Comparison of ENCODE assay signal across 12 mouse cellular contexts in the genomic region with DNA sequence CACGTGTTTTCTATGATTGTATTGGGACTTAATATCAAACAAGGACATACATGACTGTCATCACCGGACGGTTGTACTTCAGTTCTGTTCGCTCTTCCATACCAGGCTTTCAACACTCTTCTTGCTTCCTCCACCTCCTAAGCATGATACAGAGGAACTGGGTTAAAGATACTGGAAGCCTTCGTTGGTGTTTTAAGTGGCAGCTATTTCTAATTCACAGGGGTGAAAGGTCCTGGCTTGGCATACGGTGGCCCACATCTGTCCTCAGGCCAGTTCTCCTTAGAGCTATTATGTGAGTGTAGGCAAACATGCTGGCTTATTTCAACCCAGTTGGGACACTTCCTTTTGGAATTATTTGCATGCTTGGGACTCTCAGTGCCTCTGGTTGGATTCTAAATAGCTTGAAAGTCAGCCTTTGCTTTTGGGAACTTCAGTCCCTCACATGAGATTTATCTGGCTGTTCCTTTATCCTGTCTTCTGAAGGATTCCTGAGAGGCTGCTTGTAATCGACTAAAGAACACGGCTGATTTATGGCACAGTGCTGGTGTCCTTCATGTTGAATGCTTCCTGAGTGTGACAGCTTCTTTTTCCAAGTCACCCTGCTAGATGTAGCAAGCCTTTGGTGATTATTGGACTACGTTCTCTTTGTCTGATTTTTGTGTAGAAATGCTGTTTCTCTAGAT. TPM values are rescaled to one million over a fixed set of nuclear protein-coding genes. Genes with fewer than 3 reads are reported as not detected.
DNase-seq lines count a peak whose midpoint lies in the region; ATAC-seq and TF ChIP-seq lines count a peak whose summit lies in the region.
"Had no signal": no experiment of that assay in that cellular context is flagged by ENCODE, and none has a peak within 500 bp of the region (broad histone marks: within the 10 kb centered on the region; RNA-seq: fewer than 3 reads in every experiment).

No protein-coding gene starts in this region.

- WGBS in heart, embryonic 14.5 days, result 11% methylated on average over 9 of the region's 9 CpGs
- WGBS in heart, adult 2 months, result 27% methylated on average over 9 of the region's 9 CpGs
- WGBS in midbrain, postnatal 0 days, result 66% methylated on average over 9 of the region's 9 CpGs
- WGBS in midbrain, embryonic 14.5 days, result 81% methylated on average over 9 of the region's 9 CpGs
- WGBS in neural tube, embryonic 12.5 days, result 45% methylated on average over 9 of the region's 9 CpGs

- H3K4me1 ChIP-seq in heart, embryonic 14.5 days (ENCODE audit: control insufficient read depth in 2 of 2, insufficient read depth in 2 of 2, low read length in 2 of 2), result peaks cover 8 to 25% of the 10 kb centered on the region in 2 experiments
- H3K4me1 ChIP-seq in heart, adult 2 months (ENCODE audit: control insufficient read depth, insufficient read depth, low read length), result peaks cover 5% of the 10 kb centered on the region
- H3K4me1 ChIP-seq in midbrain, postnatal 0 days (ENCODE audit: insufficient read depth, low read length), result 0 out of 2 replicates have a peak, but pooled peaks cover 3% of the 10 kb centered on the region
- H3K4me1 ChIP-seq in midbrain, embryonic 14.5 days (ENCODE audit: control insufficient read depth, insufficient read depth, low read length), result 0 out of 2 replicates have a peak, but pooled peaks cover 5% of the 10 kb centered on the region
- peaks cover 32% of the 10 kb centered on the region for H3K4me1 ChIP-seq in neural tube, embryonic 12.5 days

- H3K9me3 ChIP-seq in heart, embryonic 14.5 days (ENCODE audit: control insufficient read depth, low read length), result no peaks in the 10 kb centered on the region
- no peaks in the 10 kb centered on the region for H3K9me3 ChIP-seq in midbrain, postnatal 0 days (ENCODE audit: low read length)
- no peaks in the 10 kb centered on the region for H3K9me3 ChIP-seq in midbrain, embryonic 14.5 days (ENCODE audit: control insufficient read depth, low read length)
- H3K9me3 ChIP-seq in neural tube, embryonic 12.5 days, result no peaks in the 10 kb centered on the region

- H3K27me3 ChIP-seq in heart, embryonic 14.5 days (ENCODE audit: control insufficient read depth, insufficient read depth, low read length), result no peaks in the 10 kb centered on the region
- H3K27me3 ChIP-seq in heart, adult 2 months (ENCODE audit: control insufficient read depth, insufficient read depth, low read length), result no peaks in the 10 kb centered on the region
- no peaks in the 10 kb centered on the region for H3K27me3 ChIP-seq in midbrain, postnatal 0 days (ENCODE audit: insufficient read depth, low read length)
- no peaks in the 10 kb centered on the region for H3K27me3 ChIP-seq in midbrain, embryonic 14.5 days (ENCODE audit: control insufficient read depth, insufficient read depth, low read length)
- H3K27me3 ChIP-seq in neural tube, embryonic 12.5 days (replicated peaks), result no peaks in the 10 kb centered on the region
- H3K27me3 ChIP-seq: Patski had no signal

- H3K27ac ChIP-seq in heart, embryonic 14.5 days (replicated peaks in 1 of 2; ENCODE audit: control insufficient read depth in 1 of 2, insufficient read depth in 1 of 2, low read depth in 2 of 2, low read length in 2 of 2), result peak overlapping the region; percentile 47 to 53
- H3K27ac ChIP-seq in heart, adult 2 months, result no peak overlapping the region; the same call in 1 of the 2 replicates
- H3K27ac ChIP-seq in midbrain, postnatal 0 days (ENCODE audit: low read depth, low read length), result peak overlapping the region; percentile 26; the same call in 1 of the 2 replicates
- no peak overlapping the region for H3K27ac ChIP-seq in midbrain, embryonic 14.5 days (replicated peaks; ENCODE audit: low read depth, low read length)
- H3K27ac ChIP-seq in neural tube, embryonic 12.5 days, result no peak overlapping the region

- H3K36me3 ChIP-seq in heart, embryonic 14.5 days (ENCODE audit: control insufficient read depth, insufficient read depth, low read length), result no peaks in the 10 kb centered on the region
- H3K36me3 ChIP-seq in heart, adult 2 months (ENCODE audit: control insufficient read depth, insufficient read depth, low read length), result peaks cover 10% of the 10 kb centered on the region
- H3K36me3 ChIP-seq in midbrain, postnatal 0 days (ENCODE audit: insufficient read depth, low read length), result no peaks in the 10 kb centered on the region
- H3K36me3 ChIP-seq in midbrain, embryonic 14.5 days (ENCODE audit: control insufficient read depth, insufficient read depth, low read length), result no peaks in the 10 kb centered on the region
- H3K36me3 ChIP-seq in neural tube, embryonic 12.5 days, result no peaks in the 10 kb centered on the region

- peak overlapping the region; percentile 2; the same call in 1 of the 2 replicates for H3K4me2 ChIP-seq in heart, embryonic 14.5 days (ENCODE audit: low read length)
- H3K4me2 ChIP-seq in midbrain, postnatal 0 days (ENCODE audit: low read depth, low read length, poor library complexity, severe bottlenecking), result no peak overlapping the region
- H3K4me2 ChIP-seq in midbrain, embryonic 14.5 days (ENCODE audit: low read length), result no peak overlapping the region
- no peak overlapping the region for H3K4me2 ChIP-seq in neural tube, embryonic 12.5 days (replicated peaks)

- TF ChIP-seq EP300 in heart, adult 2 months (IDR thresholded peaks at IDR 0.05; ENCODE audit: insufficient read depth, low read depth, low read length), result no peak

- no peak for ATAC-seq in heart, embryonic 14.5 days (ENCODE audit: insufficient number of reproducible peaks, insufficient read depth, low FRiP score, low read depth)
- ATAC-seq in midbrain, postnatal 0 days (ENCODE audit: low FRiP score), result no peak
- no peak for ATAC-seq in midbrain, embryonic 14.5 days (ENCODE audit: low FRiP score, low TSS enrichment)
- ATAC-seq in neural tube, embryonic 12.5 days (ENCODE audit: low FRiP score, low read depth), result 0 out of 2 replicates have a peak, but pooled peaks have one; percentile 38
- ATAC-seq: forebrain, embryonic 16.5 days; Patski had no signal

- no peak for TF ChIP-seq CTCF in heart, adult 2 months (IDR thresholded peaks at IDR 0.05)
- no peak for TF ChIP-seq CTCF in midbrain, postnatal 0 days (IDR thresholded peaks at IDR 0.05)

- no peak overlapping the region for H3K9ac ChIP-seq in heart, embryonic 14.5 days (ENCODE audit: low read length)
- H3K9ac ChIP-seq in heart, adult 2 months (ENCODE audit: low read depth, low read length), result no peak overlapping the region
- H3K9ac ChIP-seq in midbrain, postnatal 0 days (replicated peaks; ENCODE audit: low read length, poor library complexity, severe bottlenecking), result 0 out of 2 replicates have a peak overlapping the region, but pooled peaks have one; percentile 4
- H3K9ac ChIP-seq in midbrain, embryonic 14.5 days (replicated peaks; ENCODE audit: low read length), result no peak overlapping the region
- no peak overlapping the region for H3K9ac ChIP-seq in neural tube, embryonic 12.5 days

- DNase-seq in heart, adult 2 months, result no peak
- no peak for DNase-seq in midbrain, postnatal 0 days (ENCODE audit: low spot score)
- no peak for DNase-seq in midbrain, embryonic 14.5 days
- DNase-seq in gonadal fat pad, adult 2 months (ENCODE audit: low read depth), result peak; percentile 84
- no peak for DNase-seq in testis, postnatal 14 days (ENCODE audit: low spot score)
- no peak for DNase-seq in layer of hippocampus, adult 9-11 months
- DNase-seq: right cerebral cortex, postnatal 25 days; thymus, postnatal 14 days had no signal

- peaks cover 7% of the 10 kb centered on the region; the same call in 1 of the 2 replicates for H3K79me2 ChIP-seq in heart, adult 2 months (replicated peaks; ENCODE audit: control insufficient read depth, insufficient read depth, low read length)

- no peak overlapping the region for H3K4me3 ChIP-seq in heart, embryonic 14.5 days (ENCODE audit: control insufficient read depth in 1 of 2, insufficient read depth in 1 of 2, low read depth in 1 of 2, low read length in 2 of 2)
- H3K4me3 ChIP-seq in heart, adult 2 months, result no peak overlapping the region
- H3K4me3 ChIP-seq in midbrain, postnatal 0 days (ENCODE audit: low read depth, low read length), result no peak overlapping the region
- no peak overlapping the region for H3K4me3 ChIP-seq in midbrain, embryonic 14.5 days (replicated peaks; ENCODE audit: low read depth, low read length)
- no peak overlapping the region for H3K4me3 ChIP-seq in neural tube, embryonic 12.5 days

- intact Hi-C loops in heart, adult 2 months (cut with DNase I), result no loop called here

- no peak for TF ChIP-seq POLR2A in heart, adult 2 months (IDR thresholded peaks at IDR 0.05; ENCODE audit: insufficient read depth, low read depth, low read length)

RNA-seq across cellular contexts. Expression of a gene that starts 17.7 kb away (rescaled TPM):
- 8.0 and 8.3 TPM in 2 replicates for polyA plus RNA-seq in heart, embryonic 14.5 days (2014; fragmentation: Nextera tagmentation; extraction: Ambion mirVana)
- 1 to 10 TPM; 9.1 to 9.6 TPM for total RNA-seq in heart, adult 2 months (2021)
- 3.2 and 8.1 TPM in 2 replicates for polyA plus RNA-seq in heart, adult 2 months (2012; rRNA removed)
- 50.1 and 54.8 TPM in 2 replicates for total RNA-seq in midbrain, postnatal 0 days (2014; rRNA removed)
- polyA plus RNA-seq in midbrain, postnatal 0 days (2015; fragmentation: Nextera tagmentation; extraction: Ambion mirVana), result 13.0 and 16.8 TPM in 2 replicates
- 24.5 and 26.1 TPM in 2 replicates for polyA plus RNA-seq in midbrain, embryonic 14.5 days (2014; fragmentation: Nextera tagmentation; extraction: Ambion mirVana)
- 9.6 and 12.0 TPM in 2 replicates for polyA plus RNA-seq in gonadal fat pad, adult 2 months (2012; rRNA removed)
- 13.1 and 16.4 TPM in 2 replicates for polyA plus RNA-seq in neural tube, embryonic 12.5 days (2016; fragmentation: Nextera tagmentation; extraction: Ambion mirVana)

Comparison
In these comparisons a context has a peak if more than half of its experiments do, and no peak if none do; other contexts are left out.
1. H3K27ac ChIP-seq: peak in heart, embryonic 14.5 days (2 of 2) and midbrain, postnatal 0 days (single experiment); none in heart, adult 2 months (single experiment), midbrain, embryonic 14.5 days (single experiment) and neural tube, embryonic 12.5 days (single experiment).